Mouse (Mus musculus) testis, adult 2 months (tissue): Measurements from ENCODE around the gene Gramd1a.

Experiments
- CTCF ChIP-seq: fragments of 200-500 bp; IDR thresholded peaks from 2 replicates; pipeline ENCODE4 v1.5.1; 2012; ENCODE audit warnings: low read depth, mild to moderate bottlenecking, inconsistent platforms, low read length, moderate library complexity; ENCODE audit not compliant: control insufficient read depth, insufficient read depth, insufficient replicate concordance
- POLR2A ChIP-seq: fragments of 200-500 bp; IDR thresholded peaks from 2 replicates; pipeline ENCODE4 v1.6.1; 2012; ENCODE audit warnings: low read depth, mild to moderate bottlenecking, inconsistent platforms, low read length, moderate library complexity; ENCODE audit not compliant: control insufficient read depth

- TF ChIP-seq CTCF: no peak
- no peak for TF ChIP-seq POLR2A
Observed at GRCm38 (mm10) chr7:31114646-31115045, 41.0 kb downstream of the Gramd1a start.
